Mouse (Mus musculus): ENCODE measurements around the gene Rapgef6.

- TF ChIP-seq CTCF (IDR thresholded peaks at IDR 0.05; ENCODE audit: extremely low read depth, insufficient read length, insufficient replicate concordance, low read depth, low read length) (no peak), POLR2A (IDR thresholded peaks at IDR 0.05; ENCODE audit: low read depth, low read length) (no peak)
These were observed 19.8 kb downstream of the Rapgef6 start for GRCm38 (mm10) chr11:54542414-54542813.

Measured in small intestine, adult 2 months (tissue).